Mouse (Mus musculus): Measurements from ENCODE around the gene Cep128. TPM values are rescaled to one million over a fixed set of nuclear protein-coding genes. Genes with fewer than 3 reads are reported as not detected.

The Cep128 gene
- polyA plus RNA-seq, 1 experiment from 2014 or later = 12.6 TPM

DNA sequence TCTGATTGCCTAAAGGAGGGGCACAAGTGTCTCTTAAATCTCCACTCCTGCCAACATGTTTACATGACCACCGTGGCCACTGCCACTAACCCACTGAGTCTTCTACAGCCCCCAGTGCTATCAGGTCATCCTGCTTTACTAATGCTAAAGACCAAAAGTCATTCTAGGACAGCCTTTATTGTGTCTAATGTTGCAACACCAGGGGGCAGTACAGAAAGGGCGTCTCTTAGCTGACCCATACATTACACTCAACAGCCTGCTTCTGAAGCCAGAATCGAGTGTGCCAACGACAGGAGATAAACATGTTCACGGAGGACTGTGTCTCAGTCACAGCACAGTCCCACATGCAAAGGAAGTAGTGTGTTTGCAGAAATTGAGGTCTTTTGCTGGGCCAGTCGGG lies 30.9 kb upstream of the Cep128 start:
- ATAC-seq (ENCODE audit: insufficient read depth) (no peak), DNase-seq (no peak)
- H3K27me3 ChIP-seq (ENCODE audit: insufficient read depth, low read length) = no peaks in the 10 kb centered on the region
- WGBS = 53% methylated on average over 6 of the region's 6 CpGs
- no peak overlapping the region for H3K27ac ChIP-seq (ENCODE audit: low read depth)
- H3K4me1 ChIP-seq (ENCODE audit: insufficient read depth) = no peaks in the 10 kb centered on the region
- no peaks in the 10 kb centered on the region for H3K9me3 ChIP-seq (ENCODE audit: low read depth, low read length)
- no peaks in the 10 kb centered on the region for H3K36me3 ChIP-seq (ENCODE audit: insufficient read depth)
- H3K4me3 ChIP-seq (ENCODE audit: low read depth, low read length) = no peak overlapping the region
- TF ChIP-seq CTCF (IDR thresholded peaks at IDR 0.05; ENCODE audit: low read depth) = peak; percentile 32
- no peak overlapping the region for H3K4me2 ChIP-seq
- H3K9ac ChIP-seq = no peak overlapping the region

DNA sequence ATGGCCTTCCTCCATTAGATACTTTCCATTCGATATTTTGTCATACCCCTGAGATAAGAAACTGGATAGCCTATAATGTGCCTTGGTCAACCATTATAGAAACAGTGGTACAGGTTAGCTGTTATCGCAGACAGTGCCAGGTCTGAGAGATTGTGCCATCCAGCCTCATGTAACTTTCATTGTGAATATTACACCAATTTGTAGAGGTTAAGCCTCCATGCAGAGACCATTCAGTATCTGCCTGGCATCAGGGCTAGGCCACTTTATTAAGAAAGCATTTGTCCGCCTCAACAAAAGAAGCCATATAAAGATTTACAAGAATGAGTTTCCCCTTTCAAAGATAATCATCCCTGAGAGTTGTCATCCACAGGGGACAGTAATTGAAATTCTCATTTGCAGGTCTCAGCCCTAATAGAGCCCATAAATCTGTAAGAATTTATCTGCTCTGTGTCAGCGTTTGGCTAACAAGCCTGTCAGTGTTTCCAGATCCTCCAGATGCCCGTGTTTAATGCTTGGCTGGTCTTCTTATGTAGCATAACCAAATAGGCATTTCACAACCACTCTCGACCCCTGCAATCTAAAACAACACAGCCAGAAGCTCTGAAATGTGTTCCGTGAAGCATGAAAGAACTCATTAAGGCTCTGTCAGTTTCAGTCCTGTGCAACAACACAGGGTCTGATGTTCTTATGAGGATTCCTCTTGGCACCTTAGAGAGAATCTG lies 28.4 kb upstream of the Cep128 start:
- no peak overlapping the region for H3K27ac ChIP-seq (ENCODE audit: low read depth)
- DNase-seq (no peak), ATAC-seq (ENCODE audit: insufficient read depth) (no peak)
- H3K36me3 ChIP-seq (ENCODE audit: insufficient read depth) = no peaks in the 10 kb centered on the region
- H3K9me3 ChIP-seq (ENCODE audit: low read depth, low read length) = no peaks in the 10 kb centered on the region
- 64% methylated on average over 7 of the region's 7 CpGs for WGBS
- no peak overlapping the region for H3K9ac ChIP-seq
- H3K4me2 ChIP-seq = no peak overlapping the region
- no peaks in the 10 kb centered on the region for H3K27me3 ChIP-seq (ENCODE audit: insufficient read depth, low read length)
- no peak overlapping the region for H3K4me3 ChIP-seq (ENCODE audit: low read depth, low read length)
- H3K4me1 ChIP-seq (ENCODE audit: insufficient read depth) = no peaks in the 10 kb centered on the region
- TF ChIP-seq CTCF (IDR thresholded peaks at IDR 0.05; ENCODE audit: low read depth) = no peak

DNA sequence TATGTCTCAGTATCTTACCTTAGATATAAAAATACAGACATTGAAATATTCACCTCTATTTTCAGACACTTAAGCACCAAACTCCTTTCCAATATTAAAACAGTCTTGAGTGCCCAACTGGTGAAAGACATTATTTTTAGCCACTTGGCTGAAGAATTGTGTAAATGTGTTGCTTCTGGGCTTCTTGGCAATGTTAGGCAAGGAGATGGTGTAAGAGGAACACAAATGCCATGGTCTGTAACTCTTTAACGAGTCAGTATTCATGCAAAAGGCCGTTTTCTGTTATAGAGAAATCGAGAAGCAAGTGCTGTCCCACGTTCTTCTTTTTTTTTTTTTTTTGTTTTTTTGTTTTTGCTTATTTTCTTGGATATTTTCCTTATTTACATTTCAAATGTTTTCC lies 26.1 kb upstream of the Cep128 start:
- no peak overlapping the region for H3K9ac ChIP-seq
- H3K4me1 ChIP-seq (ENCODE audit: insufficient read depth) = no peaks in the 10 kb centered on the region
- DNase-seq (no peak), ATAC-seq (ENCODE audit: insufficient read depth) (no peak)
- TF ChIP-seq CTCF (IDR thresholded peaks at IDR 0.05; ENCODE audit: low read depth) = no peak
- no peaks in the 10 kb centered on the region for H3K36me3 ChIP-seq (ENCODE audit: insufficient read depth)
- no peak overlapping the region for H3K4me3 ChIP-seq (ENCODE audit: low read depth, low read length)
- no peaks in the 10 kb centered on the region for H3K27me3 ChIP-seq (ENCODE audit: insufficient read depth, low read length)
- no peak overlapping the region for H3K4me2 ChIP-seq
- H3K9me3 ChIP-seq (ENCODE audit: low read depth, low read length) = no peaks in the 10 kb centered on the region
- WGBS = 79% methylated on average over 4 of the region's 4 CpGs
- H3K27ac ChIP-seq (ENCODE audit: low read depth) = no peak overlapping the region

GRCm38 (mm10) chr12:91401049-91401352 lies 16.8 kb upstream of the Cep128 start:
- WGBS = 6% methylated on average over 12 of the region's 12 CpGs
- no peaks in the 10 kb centered on the region for H3K9me3 ChIP-seq (ENCODE audit: low read depth, low read length)
- H3K4me1 ChIP-seq (ENCODE audit: insufficient read depth) = no peaks in the 10 kb centered on the region
- peak overlapping the region; percentile 64 for H3K4me2 ChIP-seq
- H3K4me3 ChIP-seq (ENCODE audit: low read depth, low read length) = peak overlapping the region; percentile 34
- no peaks in the 10 kb centered on the region for H3K27me3 ChIP-seq (ENCODE audit: insufficient read depth, low read length)
- no peak for TF ChIP-seq CTCF (IDR thresholded peaks at IDR 0.05; ENCODE audit: low read depth)
- H3K27ac ChIP-seq (ENCODE audit: low read depth) = no peak overlapping the region
- DNase-seq = no peak
- no peaks in the 10 kb centered on the region for H3K36me3 ChIP-seq (ENCODE audit: insufficient read depth)
- peak overlapping the region; percentile 9 for H3K9ac ChIP-seq
- ATAC-seq (ENCODE audit: insufficient read depth) = no peak

DNA sequence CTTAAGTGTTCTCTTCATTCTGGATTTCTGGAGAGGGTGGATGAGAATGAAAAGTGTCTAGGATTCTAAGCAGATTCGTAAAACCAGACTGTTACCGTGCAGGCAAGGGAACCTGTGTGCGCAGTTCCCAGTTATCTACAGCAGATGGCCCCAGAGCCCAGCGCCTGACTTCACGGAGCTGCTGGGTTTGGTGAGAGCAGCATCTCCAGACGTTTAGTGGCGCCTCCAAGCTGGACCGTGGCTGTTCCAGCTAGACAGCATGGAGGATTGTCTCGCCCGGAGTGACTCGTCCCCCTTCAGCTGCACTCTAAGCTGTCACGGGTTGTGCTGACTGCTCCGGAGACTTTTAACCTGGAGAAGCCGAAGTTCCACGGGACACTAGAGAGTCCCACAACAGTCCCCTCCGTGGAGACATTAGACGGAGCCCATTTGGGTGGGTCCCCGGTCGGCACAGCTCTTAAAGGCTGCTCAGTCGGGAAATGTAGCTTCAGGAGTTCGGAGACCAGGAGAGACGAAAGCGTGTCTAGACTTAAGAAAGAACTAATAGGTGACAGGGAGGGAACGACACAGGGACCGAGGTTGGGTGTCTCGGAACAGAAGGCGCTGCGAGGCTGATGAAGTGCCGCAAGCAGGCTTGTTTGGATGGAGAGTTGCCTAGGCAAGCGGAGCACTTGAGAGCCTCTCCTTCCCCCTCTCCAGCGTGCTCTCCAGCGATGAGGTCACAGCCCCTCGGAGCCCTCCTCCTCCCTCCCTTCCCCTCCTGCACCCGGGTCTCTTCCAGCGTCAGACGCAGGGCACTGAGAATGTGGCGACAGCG lies 16.2 kb upstream of the Cep128 start:
- H3K36me3 ChIP-seq (ENCODE audit: insufficient read depth) = no peaks in the 10 kb centered on the region
- WGBS = under 1% methylated on average over 38 of the region's 38 CpGs
- H3K4me2 ChIP-seq = peak overlapping the region; percentile 64
- no peaks in the 10 kb centered on the region for H3K4me1 ChIP-seq (ENCODE audit: insufficient read depth)
- peak; percentile 92 for DNase-seq
- no peak overlapping the region for H3K27ac ChIP-seq (ENCODE audit: low read depth)
- no peaks in the 10 kb centered on the region for H3K27me3 ChIP-seq (ENCODE audit: insufficient read depth, low read length)
- peak overlapping the region; percentile 34 for H3K4me3 ChIP-seq (ENCODE audit: low read depth, low read length)
- no peaks in the 10 kb centered on the region for H3K9me3 ChIP-seq (ENCODE audit: low read depth, low read length)
- ATAC-seq (ENCODE audit: insufficient read depth) = peak; percentile 96
- H3K9ac ChIP-seq = peak overlapping the region; percentile 9
- peak; percentile 93 for TF ChIP-seq CTCF (IDR thresholded peaks at IDR 0.05; ENCODE audit: low read depth)

DNA sequence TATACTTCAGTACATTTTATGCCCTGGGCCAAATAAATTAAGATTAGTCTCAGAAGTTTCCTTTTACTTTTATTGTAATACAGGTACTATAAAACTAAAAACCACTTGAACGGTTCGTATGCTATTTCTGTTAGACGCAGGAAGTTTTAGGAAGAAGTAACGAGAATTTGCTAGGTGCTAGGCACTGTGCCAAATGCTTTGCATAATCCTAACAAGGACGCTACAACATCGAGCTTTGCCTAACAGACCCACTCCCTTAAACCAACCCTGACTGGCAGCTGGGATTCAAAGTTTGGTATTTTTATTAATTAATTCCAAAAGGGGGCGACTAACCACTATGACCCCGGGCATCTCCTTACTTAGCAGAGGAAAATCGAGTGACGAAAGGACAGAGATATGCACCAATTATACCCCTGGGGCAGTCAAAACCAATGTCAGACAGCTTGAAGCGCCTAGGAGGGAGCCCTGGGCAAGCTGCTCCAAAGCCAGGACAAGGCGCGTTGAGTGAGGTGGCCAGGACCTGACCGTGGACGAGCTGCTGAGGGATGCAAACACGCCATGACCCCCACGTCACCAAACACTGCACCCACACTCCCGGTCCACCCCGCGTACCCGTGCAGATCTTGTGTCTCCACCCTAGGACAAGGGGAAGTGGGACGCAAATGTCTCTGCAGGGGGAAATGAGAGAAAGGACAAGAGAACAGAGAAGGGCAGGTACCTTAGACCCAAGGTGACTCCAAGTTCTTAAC lies 519 bp downstream of the Cep128 start:
- Histone ChIP-seq H3K36me3 (ENCODE audit: insufficient read depth) (no peaks in the 10 kb centered on the region), H3K9ac (peak overlapping the region; percentile 72), H3K4me3 (ENCODE audit: low read depth, low read length) (peak overlapping the region; percentile 64), H3K4me1 (ENCODE audit: insufficient read depth) (no peaks in the 10 kb centered on the region), H3K4me2 (peak overlapping the region; percentile 83), H3K9me3 (ENCODE audit: low read depth, low read length) (no peaks in the 10 kb centered on the region), H3K27ac (ENCODE audit: low read depth) (no peak overlapping the region), H3K27me3 (ENCODE audit: insufficient read depth, low read length) (no peaks in the 10 kb centered on the region)
- WGBS = 4% methylated on average over 22 of the region's 22 CpGs
- peak; percentile 58 for DNase-seq
- ATAC-seq (ENCODE audit: insufficient read depth) = peak; percentile 71
- TF ChIP-seq CTCF (IDR thresholded peaks at IDR 0.05; ENCODE audit: low read depth) = 0 out of 2 replicates have a peak, but pooled peaks have one; percentile 6

- no peak for TF ChIP-seq CTCF (IDR thresholded peaks at IDR 0.05; ENCODE audit: low read depth)
- Histone ChIP-seq H3K9me3 (ENCODE audit: low read depth, low read length) (no peaks in the 10 kb centered on the region), H3K9ac (no peak overlapping the region), H3K4me2 (no peak overlapping the region), H3K27me3 (ENCODE audit: insufficient read depth, low read length) (no peaks in the 10 kb centered on the region), H3K36me3 (ENCODE audit: insufficient read depth) (peaks cover 15% of the 10 kb centered on the region; the same call in 1 of the 2 replicates), H3K27ac (ENCODE audit: low read depth) (no peak overlapping the region), H3K4me1 (ENCODE audit: insufficient read depth) (no peaks in the 10 kb centered on the region), H3K4me3 (ENCODE audit: low read depth, low read length) (no peak overlapping the region)
- DNase-seq = no peak
- ATAC-seq (ENCODE audit: insufficient read depth) = no peak
- 68% methylated on average over 3 of the region's 3 CpGs for WGBS
Observed at GRCm38 (mm10) chr12:91369173-91369572, 15.0 kb downstream of the Cep128 start.
